Mouse (Mus musculus) central nervous system, embryonic 11.5 days (tissue): Measurements from ENCODE around the gene Utp18. TPM values are rescaled to one million over a fixed set of nuclear protein-coding genes. Genes with fewer than 3 reads are reported as not detected.

Experiments used
- polyA plus RNA-seq: library from polyadenylated mRNA; depleted of rRNA; stranded (reverse); fragments of >200 nt; gene quantifications from 2 replicates; pipeline ENCODE4 v1.2.3, GENCODE M21; 2012; rRNA removed

The Utp18 gene
- polyA plus RNA-seq: 29.0 and 42.0 TPM in 2 replicates

DNA sequence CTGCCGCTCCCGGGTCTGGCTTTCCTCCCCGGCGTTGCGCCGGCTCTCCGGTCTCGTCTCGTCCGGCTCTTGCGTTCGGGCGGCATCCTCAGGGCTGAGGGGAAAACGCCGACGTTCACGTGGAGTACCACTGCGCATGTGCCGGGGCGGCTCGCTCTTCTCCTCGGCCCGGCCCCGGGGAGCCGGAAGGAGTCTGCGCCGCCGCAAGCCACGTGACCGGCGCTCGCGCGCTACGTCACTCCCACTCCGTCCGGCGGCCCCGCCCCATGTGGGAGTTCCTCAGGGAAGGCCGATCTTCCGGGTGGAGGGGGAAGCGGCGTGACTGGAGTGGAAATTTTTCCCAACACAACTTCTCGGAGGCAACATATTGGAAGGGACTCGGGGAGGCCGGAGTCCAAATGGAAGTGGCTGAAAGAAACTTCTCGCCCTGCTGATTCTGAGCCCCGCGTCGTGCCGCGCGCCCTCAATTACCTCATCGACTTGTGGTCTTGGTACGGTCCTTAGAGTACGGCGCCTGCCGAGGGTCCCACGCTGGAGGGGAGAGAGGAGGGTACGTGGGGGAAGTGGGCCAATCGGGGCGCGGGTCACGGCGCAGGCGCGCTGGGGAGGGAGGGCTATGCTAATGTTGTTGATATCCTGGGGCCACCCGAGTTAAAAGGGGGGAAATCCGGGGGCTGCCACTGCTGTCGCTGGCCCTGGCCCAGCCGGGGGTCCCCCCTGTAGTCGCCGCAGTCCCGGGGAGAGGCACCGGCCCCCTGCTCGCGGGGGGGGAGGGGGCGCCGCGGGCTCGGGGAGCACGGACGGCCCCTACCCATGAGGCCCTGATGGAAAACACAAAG is at the start of gene Utp18, which contains the start of gene Mbtd1:
Gene Utp18, minus strand, starts transcription at position 195 of the 839 bp plus-strand sequence.
Gene Mbtd1, plus strand, starts transcription at position 281 of the 839 bp plus-strand sequence.

Other genes starting within 250 kb of the Utp18 start
- 49.2 and 62.0 TPM in 2 replicates for gene Mbtd1, start 86 bp upstream of the Utp18 start, polyA plus RNA-seq
- gene Nme2, start 70.5 kb upstream of the Utp18 start, polyA plus RNA-seq: 111 and 317 TPM in 2 replicates
- gene Gm20390, start 82.5 kb upstream of the Utp18 start, polyA plus RNA-seq: 228 and 431 TPM in 2 replicates
- gene Nme1, start 82.8 kb upstream of the Utp18 start, polyA plus RNA-seq: 263 and 406 TPM in 2 replicates
- gene Spag9, start 110.3 kb upstream of the Utp18 start, polyA plus RNA-seq: 74.9 and 93.0 TPM in 2 replicates